Mouse (Mus musculus) myocyte (in vitro differentiated cells): Measurements from ENCODE around the gene Ndufv1. TPM values are rescaled to one million over a fixed set of nuclear protein-coding genes. Genes with fewer than 3 reads are reported as not detected.
A peak's percentile ranks its signal among the peaks of the same experiment; 100 is the strongest.
"Not testable (repeated sequence)": the region's sequence is repeated elsewhere in the genome, so short reads cannot be mapped to it uniquely, and the experiment has no call there.

Source experiments
- H3K27me3 ChIP-seq: one replicate; pipeline ENCODE4 v1.6.1; 2011; ENCODE audit not compliant: control insufficient read depth, insufficient read depth, insufficient read length
- H3K36me3 ChIP-seq: one replicate; pipeline ENCODE4 v1.6.1; 2011; ENCODE audit not compliant: control insufficient read depth, insufficient read depth
- H3K4me2 ChIP-seq: one replicate; pipeline ENCODE4 v1.6.1; 2011; ENCODE audit warnings: low read depth, control low read depth
- H3K4me3 ChIP-seq: one replicate; pipeline ENCODE4 v1.5.1; 2011; ENCODE audit warnings: mild to moderate bottlenecking, control low read depth, moderate library complexity
- H3K79me2 ChIP-seq: one replicate; pipeline ENCODE4 v1.6.1; 2011; ENCODE audit not compliant: control insufficient read depth, insufficient read depth
- H3ac ChIP-seq: one replicate; pipeline ENCODE4 v1.6.1; 2011; ENCODE audit not compliant: control insufficient read depth, insufficient read length
- CEBPB ChIP-seq: IDR thresholded peaks from 2 replicates; pipeline ENCODE4 v1.6.1; 2011; ENCODE audit warnings: mild to moderate bottlenecking, moderate library complexity; ENCODE audit not compliant: poor library complexity, insufficient read depth, severe bottlenecking
- E2F4 ChIP-seq: IDR thresholded peaks from one replicate; pipeline ENCODE4 v1.6.1; 2011; ENCODE audit warnings: mild to moderate bottlenecking, control low read depth, moderate library complexity; ENCODE audit not compliant: insufficient read depth
- MAX ChIP-seq: IDR thresholded peaks from one replicate; pipeline ENCODE4 v1.6.1; 2011; ENCODE audit warnings: low read depth, mild to moderate bottlenecking, control low read depth
- MYOD1 ChIP-seq, 3 experiments: IDR thresholded peaks; one replicate each; pipeline ENCODE4 v1.6.1; 2011; ENCODE audit warnings: control low read depth in 2 of 3, low read depth in 2 of 3, mild to moderate bottlenecking in 2 of 3, moderate library complexity in 1 of 3; ENCODE audit not compliant: insufficient read length in 2 of 3, control insufficient read depth in 1 of 3
- MYOG ChIP-seq, 3 experiments: IDR thresholded peaks; one replicate each; pipeline ENCODE4 v1.6.1; 2011; ENCODE audit warnings: control low read depth in 2 of 3, low read depth in 2 of 3, mild to moderate bottlenecking in 2 of 3; ENCODE audit not compliant: insufficient read length in 2 of 3, control insufficient read depth in 1 of 3, insufficient read depth in 1 of 3
- POLR2A ChIP-seq: IDR thresholded peaks from one replicate; pipeline ENCODE4 v1.6.1; 2011; ENCODE audit warnings: low read depth, mild to moderate bottlenecking, control low read depth, moderate library complexity; ENCODE audit not compliant: insufficient read length
- POLR2AphosphoS2 ChIP-seq: IDR thresholded peaks from one replicate; pipeline ENCODE4 v1.6.1; 2011; ENCODE audit warnings: low read depth, control low read depth; ENCODE audit not compliant: insufficient read length
- REST ChIP-seq: IDR thresholded peaks from one replicate; pipeline ENCODE4 v1.6.1; 2011; ENCODE audit warnings: mild to moderate bottlenecking, control low read depth, moderate library complexity; ENCODE audit not compliant: insufficient read depth, insufficient read length
- SRF ChIP-seq: IDR thresholded peaks from one replicate; pipeline ENCODE4 v1.6.1; 2011; ENCODE audit warnings: low read depth; ENCODE audit not compliant: control insufficient read depth, insufficient read length
- TCF12 ChIP-seq: IDR thresholded peaks from one replicate; pipeline ENCODE4 v1.6.1; 2011; ENCODE audit warnings: mild to moderate bottlenecking, control low read depth; ENCODE audit not compliant: poor library complexity, insufficient read depth, severe bottlenecking
- TCF3 ChIP-seq: IDR thresholded peaks from one replicate; pipeline ENCODE4 v1.6.1; 2011; ENCODE audit warnings: low read depth, control low read depth; ENCODE audit not compliant: insufficient read length
- USF1 ChIP-seq: IDR thresholded peaks from one replicate; pipeline ENCODE4 v1.6.1; 2011; ENCODE audit warnings: low read depth, mild to moderate bottlenecking, control low read depth, moderate library complexity
- polyA plus RNA-seq: library from polyadenylated mRNA; unstranded; fragments of >200 nt; fragmentation: generic; extraction: Trizol; gene quantifications from one replicate; pipeline ENCODE4 v1.2.1, GENCODE M21; 2012; ENCODE audit warnings: missing spikeins

The Ndufv1 gene
- 405 TPM for polyA plus RNA-seq

DNA sequence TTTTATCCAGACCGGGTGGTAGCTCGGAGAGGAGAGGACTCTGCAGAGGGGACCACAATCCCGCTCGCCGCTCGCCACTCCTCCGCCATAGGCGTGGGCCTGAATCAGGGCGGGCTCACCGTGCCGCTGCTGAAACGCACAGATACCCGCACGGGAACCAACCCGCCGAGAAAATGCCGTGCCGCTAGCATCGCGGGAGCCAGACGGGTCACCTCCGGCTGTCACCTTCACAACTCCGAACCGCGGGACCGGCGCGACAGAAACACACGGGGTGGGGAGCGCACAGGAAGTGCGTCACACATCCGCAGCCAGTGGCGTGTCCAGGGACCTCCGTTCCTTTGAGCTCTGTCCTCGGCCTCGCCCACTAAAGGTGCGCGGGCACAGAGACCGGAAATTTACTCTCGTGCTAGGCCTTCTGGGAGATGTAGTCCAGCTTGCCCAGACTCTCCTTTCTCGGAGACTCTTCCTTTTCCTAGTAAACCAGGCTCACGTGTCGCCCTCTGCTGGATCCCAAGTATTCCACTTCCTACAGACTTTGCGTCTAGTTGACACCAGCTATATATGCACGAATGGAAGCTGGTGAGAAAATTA, at the start of gene Ndufv1:
Gene Ndufv1, minus strand, starts transcription at position 375 of the 591 bp plus-strand sequence.
- peaks cover 18% of the 10 kb centered on the region for H3K36me3 ChIP-seq
- no peak for TF ChIP-seq REST
- TF ChIP-seq MAX: no peak
- peak; percentile 87 for TF ChIP-seq SRF
- peak; percentile 90 for TF ChIP-seq POLR2A
- TF ChIP-seq TCF3: no peak
- TF ChIP-seq MYOG (IDR thresholded peaks at IDR 0.05; ENCODE audit: control insufficient read depth in 1 of 3, insufficient read depth in 1 of 3, insufficient read length in 2 of 3, low read depth in 2 of 3): peak in 1 of 3 experiments; percentile 25
- TF ChIP-seq POLR2AphosphoS2: peak; percentile 92
- TF ChIP-seq USF1: no peak
- no peak for TF ChIP-seq CEBPB
- peak; percentile 14 for TF ChIP-seq E2F4
- no peak for TF ChIP-seq TCF12
- peak in 1 of 3 experiments; percentile 26 for TF ChIP-seq MYOD1 (IDR thresholded peaks at IDR 0.05; ENCODE audit: control insufficient read depth in 1 of 3, insufficient read length in 2 of 3, low read depth in 2 of 3)
- H3K4me3 ChIP-seq: peak within 1 kb of the TSS; percentile 78
- no peaks in the 10 kb centered on the region for H3K27me3 ChIP-seq
- peak within 1 kb of the TSS; percentile 15 for H3ac ChIP-seq
- H3K79me2 ChIP-seq: peaks cover 15% of the 10 kb centered on the region
- H3K4me2 ChIP-seq: peak within 1 kb of the TSS; percentile 99

GRCm38 (mm10) chr19:4060899-4061465, 48.4 kb upstream of the Ndufv1 start:
- Histone ChIP-seq H3K27me3 (no peaks in the 10 kb centered on the region), H3ac (no peak overlapping the region), H3K79me2 (no peaks in the 10 kb centered on the region), H3K4me3 (no peak overlapping the region), H3K36me3 (no peaks in the 10 kb centered on the region), H3K4me2 (no peak overlapping the region)
- TF ChIP-seq POLR2A (no peak), POLR2AphosphoS2 (peak; percentile 31)

GRCm38 (mm10) chr19:4060044-4060898, 47.7 kb upstream of the Ndufv1 start:
- not testable (repeated sequence) for H3K4me2 ChIP-seq, H3K79me2 ChIP-seq, H3K27me3 ChIP-seq, H3ac ChIP-seq, H3K4me3 ChIP-seq, H3K36me3 ChIP-seq

- Histone ChIP-seq H3K4me3 (no peak within 1 kb of the TSS), H3ac (no peak within 1 kb of the TSS), H3K36me3 (no peaks in the 10 kb centered on the region), H3K4me2 (no peak within 1 kb of the TSS), H3K27me3 (no peaks in the 10 kb centered on the region), H3K79me2 (no peaks in the 10 kb centered on the region)
- TF ChIP-seq MAX (no peak), CEBPB (peak; percentile 13; the same call in 1 of the 2 replicates)
Observed at GRCm38 (mm10) chr19:4059069-4059740, 46.6 kb upstream of the Ndufv1 start, which contains the start of gene Gstp3. Gstp3 (minus strand) TSS chr19:4059569.

DNA sequence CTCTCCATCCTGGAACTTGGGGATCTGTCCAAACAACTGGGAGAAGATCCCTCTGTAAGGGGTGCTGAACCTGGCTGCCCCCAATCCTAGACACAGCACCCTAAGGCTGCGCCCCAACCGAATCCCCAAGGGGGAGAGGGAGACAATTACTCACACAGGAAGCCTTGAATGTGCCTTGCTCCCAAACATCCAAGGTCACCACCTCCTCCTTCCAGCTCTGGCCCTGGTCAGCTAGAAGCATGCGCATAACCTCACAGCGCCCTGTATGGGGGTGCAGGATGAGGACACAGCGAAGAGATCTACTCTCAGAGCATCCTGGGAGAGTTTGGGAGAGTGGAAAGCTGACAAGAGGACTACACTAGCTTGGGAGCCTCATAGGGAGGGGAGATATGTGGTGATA, 46.0 kb upstream of the Ndufv1 start:
- Histone ChIP-seq H3K4me3 (no peak overlapping the region), H3K4me2 (no peak overlapping the region), H3ac (no peak overlapping the region), H3K27me3 (no peaks in the 10 kb centered on the region), H3K79me2 (no peaks in the 10 kb centered on the region), H3K36me3 (no peaks in the 10 kb centered on the region)
- TF ChIP-seq POLR2A (no peak), SRF (no peak), POLR2AphosphoS2 (no peak), TCF12 (no peak), MYOD1 (IDR thresholded peaks at IDR 0.05; ENCODE audit: control insufficient read depth in 1 of 3, insufficient read length in 2 of 3, low read depth in 2 of 3) (no peak), CEBPB (no peak), USF1 (no peak), E2F4 (no peak), TCF3 (no peak), REST (no peak), MAX (no peak), MYOG (IDR thresholded peaks at IDR 0.05; ENCODE audit: control insufficient read depth in 1 of 3, insufficient read depth in 1 of 3, insufficient read length in 2 of 3, low read depth in 2 of 3) (no peak)
